Mouse (Mus musculus) lung, postnatal 25 days (tissue): Measurements from ENCODE around the gene Gm29797.

Experiments used
- DNase-seq: peaks from one replicate; pipeline ENCODE4 v3.0.0; 2022; ENCODE audit warnings: low spot score

Gene Gm29797

GRCm38 (mm10) chr2:181656734-181657133, at the start of gene Gm29797:
TSS of gene Gm29797 (plus strand) at chr2:181657034.
- no peak for DNase-seq

GRCm38 (mm10) chr2:181618761-181619495, 37.9 kb upstream of the Gm29797 start:
- DNase-seq, result no peak

GRCm38 (mm10) chr2:181623401-181623800, 33.4 kb upstream of the Gm29797 start:
- no peak for DNase-seq

GRCm38 (mm10) chr2:181628471-181628870, 28.4 kb upstream of the Gm29797 start:
- no peak for DNase-seq

GRCm38 (mm10) chr2:181632624-181633023, 24.2 kb upstream of the Gm29797 start:
- no peak for DNase-seq

- no peak for DNase-seq
These were observed 21.0 kb upstream of the Gm29797 start for GRCm38 (mm10) chr2:181635865-181636264.

GRCm38 (mm10) chr2:181644361-181644760, 12.5 kb upstream of the Gm29797 start:
- peak; percentile 32 for DNase-seq

- DNase-seq, result no peak
These were observed 11.2 kb upstream of the Gm29797 start for GRCm38 (mm10) chr2:181645666-181646065.

- no peak for DNase-seq
These were observed 10.0 kb upstream of the Gm29797 start for GRCm38 (mm10) chr2:181646626-181647472.

GRCm38 (mm10) chr2:181648926-181649325, 7.9 kb upstream of the Gm29797 start:
- DNase-seq, result no peak

GRCm38 (mm10) chr2:181653065-181653464, 3.8 kb upstream of the Gm29797 start:
- no peak for DNase-seq

GRCm38 (mm10) chr2:181653523-181653922, 3.3 kb upstream of the Gm29797 start:
- no peak for DNase-seq

- DNase-seq, result no peak
These were observed 607 bp downstream of the Gm29797 start for GRCm38 (mm10) chr2:181657441-181657840.

- DNase-seq, result no peak
These were observed 1.7 kb downstream of the Gm29797 start for GRCm38 (mm10) chr2:181658528-181658927.

GRCm38 (mm10) chr2:181658930-181659555, 2.2 kb downstream of the Gm29797 start:
- DNase-seq, result peak; percentile 64

GRCm38 (mm10) chr2:181659609-181660055, 2.8 kb downstream of the Gm29797 start:
- DNase-seq, result peak; percentile 95

- DNase-seq, result peak; percentile 22
These were observed 5.9 kb downstream of the Gm29797 start for GRCm38 (mm10) chr2:181662620-181663297.

GRCm38 (mm10) chr2:181663298-181663630, 6.4 kb downstream of the Gm29797 start:
- peak; percentile 79 for DNase-seq

GRCm38 (mm10) chr2:181670285-181670912, 13.6 kb downstream of the Gm29797 start:
- no peak for DNase-seq

GRCm38 (mm10) chr2:181670913-181671311, 14.1 kb downstream of the Gm29797 start:
- no peak for DNase-seq

- DNase-seq, result peak; percentile 81
These were observed 14.5 kb downstream of the Gm29797 start, which contains the start of gene Sox18 for GRCm38 (mm10) chr2:181671326-181671725. TSS of gene Sox18 (minus strand) at chr2:181671640.

- DNase-seq, result no peak
These were observed 15.2 kb downstream of the Gm29797 start for GRCm38 (mm10) chr2:181671984-181672383.
